Mouse (Mus musculus): ENCODE results near the gene Plekhm1.

- TF ChIP-seq CTCF (IDR thresholded peaks at IDR 0.05; ENCODE audit: extremely low read depth, insufficient read depth, low read length) (no peak), POLR2A (IDR thresholded peaks at IDR 0.05; ENCODE audit: extremely low read depth, insufficient read depth, low read length) (no peak)
Observed at GRCm38 (mm10) chr11:103419226-103419625, 6.7 kb upstream of the Plekhm1 start.
